In the genomic region with DNA sequence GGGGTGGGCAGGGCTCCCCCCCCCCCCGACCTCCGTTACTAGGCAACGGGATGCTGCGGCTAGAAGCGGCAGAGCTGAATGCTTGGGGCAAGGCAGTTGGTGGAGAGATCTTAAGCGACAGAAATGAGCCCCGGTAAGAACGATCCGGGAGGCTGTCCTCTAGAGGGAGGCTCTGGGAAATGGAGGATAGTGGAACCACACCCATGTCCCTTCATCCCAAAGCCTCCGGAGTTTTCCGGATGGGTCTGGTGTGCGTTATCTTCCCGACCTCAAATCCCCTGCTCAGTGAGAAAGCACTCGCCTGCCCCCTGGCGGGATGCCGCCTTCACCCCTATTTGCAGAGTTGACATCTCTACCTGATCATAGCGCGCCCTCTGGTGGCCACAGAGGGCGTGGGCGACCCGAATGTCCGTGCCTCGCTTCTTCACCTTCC, we compare ENCODE assay signal across 8 mouse cellular contexts. TPM values are rescaled to one million over a fixed set of nuclear protein-coding genes. Genes with fewer than 3 reads are reported as not detected.
DNase-seq lines count a peak whose midpoint lies in the region; ATAC-seq and TF ChIP-seq lines count a peak whose summit lies in the region.

TSS of gene Ccdc110 (plus strand) at position 38 of the 433 bp plus-strand sequence.

- no peaks in the 10 kb centered on the region for H3K4me1 ChIP-seq in MEL (ENCODE audit: control insufficient read depth in 1 of 2, insufficient read depth in 2 of 2, low read length in 2 of 2)
- no peaks in the 10 kb centered on the region for H3K4me1 ChIP-seq in cerebellum, adult 2 months (ENCODE audit: control insufficient read depth, insufficient read depth, low read length)
- no peaks in the 10 kb centered on the region for H3K4me1 ChIP-seq in forebrain, postnatal 0 days (ENCODE audit: insufficient read depth)
- H3K4me1 ChIP-seq in neural tube, embryonic 15.5 days = peaks cover 6% of the 10 kb centered on the region; the same call in 1 of the 2 replicates

- peak; percentile 84 for TF ChIP-seq RAD21 in MEL (IDR thresholded peaks at IDR 0.05; ENCODE audit: low read depth, low read length)

- H3K27me3 ChIP-seq in MEL (ENCODE audit: control insufficient read depth in 1 of 2, insufficient read depth in 2 of 2, low read length in 2 of 2) = peaks cover 0 to 2% of the 10 kb centered on the region in 2 experiments; a peak in 1 of 4 replicates
- H3K27me3 ChIP-seq in cerebellum, adult 2 months (ENCODE audit: control insufficient read depth, insufficient read depth, low read length) = no peaks in the 10 kb centered on the region; the same call in 1 of the 2 replicates
- no peaks in the 10 kb centered on the region for H3K27me3 ChIP-seq in forebrain, postnatal 0 days (ENCODE audit: insufficient read depth, low read length)
- no peaks in the 10 kb centered on the region for H3K27me3 ChIP-seq in neural tube, embryonic 15.5 days (replicated peaks)

- no peaks in the 10 kb centered on the region for H3K36me3 ChIP-seq in MEL (ENCODE audit: control insufficient read depth in 1 of 2, insufficient read depth in 2 of 2, low read length in 2 of 2)
- no peaks in the 10 kb centered on the region for H3K36me3 ChIP-seq in forebrain, postnatal 0 days (ENCODE audit: insufficient read depth)
- H3K36me3 ChIP-seq in neural tube, embryonic 15.5 days = no peaks in the 10 kb centered on the region

- TF ChIP-seq CTCF in MEL (IDR thresholded peaks at IDR 0.05 in 2 of 3, conservative IDR thresholded peaks at IDR 0.05 in 1 of 3; ENCODE audit: control insufficient read depth in 1 of 3, insufficient read depth in 1 of 3, low read depth in 2 of 3, low read length in 3 of 3, poor library complexity in 1 of 3, severe bottlenecking in 1 of 3) = peak; percentile 88 to 100 (median 98)
- TF ChIP-seq CTCF in cerebellum, adult 2 months (IDR thresholded peaks at IDR 0.05; ENCODE audit: borderline replicate concordance, insufficient read depth, low read depth, low read length) = peak; percentile 99
- peak; percentile 100 for TF ChIP-seq CTCF in forebrain, postnatal 0 days (IDR thresholded peaks at IDR 0.05; ENCODE audit: low read depth)

- no peak within 1 kb of the TSS for H3K9ac ChIP-seq in MEL (ENCODE audit: control insufficient read depth, low read depth, low read length, poor library complexity, severe bottlenecking)
- H3K9ac ChIP-seq in forebrain, postnatal 0 days = peak within 1 kb of the TSS; percentile 42; the same call in 1 of the 2 replicates
- H3K9ac ChIP-seq in neural tube, embryonic 15.5 days (replicated peaks) = peak within 1 kb of the TSS; percentile 43; the same call in 1 of the 2 replicates

- DNase-seq in MEL (ENCODE audit: low read depth, low spot score) = peak; percentile 71
- peak; percentile 85 to 90 for DNase-seq in cerebellum, adult 2 months
- DNase-seq in forebrain, postnatal 0 days = peak; percentile 97
- peak; percentile 96 to 98 for DNase-seq in heart, postnatal 36 days
- DNase-seq in layer of hippocampus, adult 18-20 months (ENCODE audit: low spot score in 2 of 2) = peak; percentile 94 to 98
- DNase-seq in lung, adult 18-20 months = peak; percentile 89 to 93
- peak; percentile 100 for DNase-seq in testis, postnatal 10 days (ENCODE audit: low spot score)

- TF ChIP-seq EP300 in MEL (IDR thresholded peaks at IDR 0.05; ENCODE audit: low read depth in 1 of 2, low read length in 2 of 2) = no peak

- no peaks in the 10 kb centered on the region for H3K79me2 ChIP-seq in MEL (ENCODE audit: control insufficient read depth, insufficient read depth, low read length, poor library complexity)

- no peak within 1 kb of the TSS for H3K4me3 ChIP-seq in MEL (ENCODE audit: control insufficient read depth in 1 of 2, insufficient read depth in 1 of 2, low read depth in 2 of 2, low read length in 2 of 2)
- H3K4me3 ChIP-seq in cerebellum, adult 2 months (replicated peaks; ENCODE audit: insufficient read depth, low read depth, low read length) = peak within 1 kb of the TSS; percentile 36
- H3K4me3 ChIP-seq in forebrain, postnatal 0 days (ENCODE audit: low read depth, low read length) = peak within 1 kb of the TSS; percentile 33
- H3K4me3 ChIP-seq in neural tube, embryonic 15.5 days (replicated peaks) = peak within 1 kb of the TSS; percentile 42

- under 1% methylated on average over 23 of the region's 23 CpGs for WGBS in cerebellum, adult 2 months
- under 1% methylated on average over 23 of the region's 23 CpGs for WGBS in forebrain, postnatal 0 days
- WGBS in neural tube, embryonic 15.5 days = 2% methylated on average over 23 of the region's 23 CpGs

- TF ChIP-seq POLR2A in MEL (IDR thresholded peaks at IDR 0.05; ENCODE audit: control insufficient read depth in 1 of 2, insufficient read depth in 1 of 2, low read depth in 1 of 2, low read length in 2 of 2, poor library complexity in 1 of 2) = no peak
- TF ChIP-seq POLR2A in cerebellum, adult 2 months (IDR thresholded peaks at IDR 0.05; ENCODE audit: borderline replicate concordance, insufficient read depth, low read length) = no peak

- no peaks in the 10 kb centered on the region for H3K9me3 ChIP-seq in MEL (replicated peaks; ENCODE audit: insufficient read depth, low read length)
- H3K9me3 ChIP-seq in forebrain, postnatal 0 days (ENCODE audit: low read length) = no peaks in the 10 kb centered on the region
- no peaks in the 10 kb centered on the region for H3K9me3 ChIP-seq in neural tube, embryonic 15.5 days (replicated peaks)

- no peak within 1 kb of the TSS for H3K27ac ChIP-seq in MEL (ENCODE audit: control insufficient read depth, low read depth, low read length)
- H3K27ac ChIP-seq in cerebellum, adult 2 months (ENCODE audit: insufficient read depth, low read length) = no peak within 1 kb of the TSS
- H3K27ac ChIP-seq in forebrain, postnatal 0 days (ENCODE audit: low read depth, low read length) = no peak within 1 kb of the TSS
- H3K27ac ChIP-seq in neural tube, embryonic 15.5 days (replicated peaks) = no peak within 1 kb of the TSS

- peak within 1 kb of the TSS; percentile 48 for H3K4me2 ChIP-seq in forebrain, postnatal 0 days (ENCODE audit: low read depth)
- H3K4me2 ChIP-seq in neural tube, embryonic 15.5 days = peak within 1 kb of the TSS; percentile 69

- intact Hi-C loops in heart, postnatal 36 days (cut with DNase I) = loop anchor here (1.0 to 5.0 kb wide), 5 partner anchors 47 to 496 kb away; partner anchors contain the start of gene Pdlim3

- ATAC-seq in forebrain, postnatal 0 days = peak; percentile 95
- peak; percentile 91 for ATAC-seq in neural tube, embryonic 15.5 days (ENCODE audit: low FRiP score)

TF ChIP-seq in MEL, 35 proteins besides CTCF, POLR2A, EP300 and RAD21:
- TF ChIP-seq SMC3 (IDR thresholded peaks at IDR 0.05; ENCODE audit: low read depth, low read length) = peak; percentile 90
- TF ChIP-seq ZC3H11A (IDR thresholded peaks at IDR 0.05; ENCODE audit: low read depth, low read length) = peak; percentile 74
- TF ChIP-seq MYC (IDR thresholded peaks at IDR 0.05; ENCODE audit: low read depth, low read length) = no peak

RNA-seq across cellular contexts. Expression of gene Ccdc110, which starts in this region (rescaled TPM):
- not detected in 2 replicates for total RNA-seq in MEL (2012; rRNA removed)
- not detected for polyA plus RNA-seq in MEL (2012; ENCODE audit: insufficient read depth in 1 of 2, insufficient read length in 2 of 2, low read depth in 1 of 2, low replicate concordance in 2 of 2, missing spikeins in 1 of 2)
- polyA plus RNA-seq in cerebellum, adult 2 months (2012; rRNA removed) = not detected in 2 replicates
- 0.38 and 0.46 TPM in 2 replicates for total RNA-seq in forebrain, postnatal 0 days (2014; rRNA removed)
- polyA plus RNA-seq in forebrain, postnatal 0 days (2015; fragmentation: Nextera tagmentation; extraction: Ambion mirVana) = 0.46 and 0.47 TPM in 2 replicates
- total RNA-seq in heart, postnatal 36 days (2021) = not detected
- under 1 TPM; 0.51 to 0.69 TPM for total RNA-seq in layer of hippocampus, adult 18-20 months (2021)
- polyA plus RNA-seq in neural tube, embryonic 15.5 days (2015; fragmentation: Nextera tagmentation; extraction: Ambion mirVana) = 0.05 and 0.20 TPM in 2 replicates

Comparison
In these comparisons a context has a peak if more than half of its experiments do, and no peak if none do; other contexts are left out.
1. Peak in DNase-seq in MEL; RNA of the gene not detected or under 1 TPM.
2. Peak in DNase-seq and H3K4me3 ChIP-seq in cerebellum, adult 2 months; RNA of the gene not detected or under 1 TPM.
3. Peak in DNase-seq, ATAC-seq, H3K4me3 ChIP-seq, H3K9ac ChIP-seq and H3K4me2 ChIP-seq in forebrain, postnatal 0 days; RNA of the gene not detected or under 1 TPM.
4. Peak in DNase-seq in heart, postnatal 36 days; RNA of the gene not detected or under 1 TPM.
5. Peak in DNase-seq in layer of hippocampus, adult 18-20 months; RNA of the gene not detected or under 1 TPM.
6. Peak in ATAC-seq, H3K4me3 ChIP-seq, H3K9ac ChIP-seq and H3K4me2 ChIP-seq in neural tube, embryonic 15.5 days; RNA of the gene not detected or under 1 TPM.